In genomic region chr5:9227456-9228008, GRCm38 (mm10) we compare ENCODE assay signal across 32 mouse cellular contexts. TPM values are rescaled to one million over a fixed set of nuclear protein-coding genes. Genes with fewer than 3 reads are reported as not detected.
DNase-seq lines count a peak whose midpoint lies in the region; ATAC-seq and TF ChIP-seq lines count a peak whose summit lies in the region.
"Had no signal": no experiment of that assay in that cellular context is flagged by ENCODE, and none has a peak within 500 bp of the region (broad histone marks: within the 10 kb centered on the region; RNA-seq: fewer than 3 reads in every experiment).

No protein-coding gene starts in this region.

- H3K36me3 ChIP-seq in kidney, postnatal 0 days (ENCODE audit: insufficient read depth, low read length): no peaks in the 10 kb centered on the region
- H3K36me3 ChIP-seq in CH12.LX (replicated peaks in 1 of 2; ENCODE audit: control insufficient read depth in 1 of 2, insufficient read depth in 1 of 2, low read length in 1 of 2): no peaks in the 10 kb centered on the region
- H3K36me3 ChIP-seq in hindbrain, embryonic 11.5 days (ENCODE audit: control insufficient read depth, insufficient read depth, low read length): no peaks in the 10 kb centered on the region
- H3K36me3 ChIP-seq: embryonic facial prominence, embryonic 12.5 days; forebrain, embryonic 10.5 days; forebrain, embryonic 15.5 days; heart, embryonic 15.5 days; hindbrain, embryonic 13.5 days; midbrain, embryonic 12.5 days had no signal

- H3K79me2 ChIP-seq in CH12.LX (replicated peaks; ENCODE audit: control insufficient read depth, extremely low read depth, insufficient read depth, poor library complexity, severe bottlenecking): no peaks in the 10 kb centered on the region

- no peak overlapping the region for H3K4me2 ChIP-seq in kidney, postnatal 0 days (ENCODE audit: low read length)
- H3K4me2 ChIP-seq in CH12.LX (ENCODE audit: insufficient read depth, low read depth, poor library complexity, severe bottlenecking): no peak overlapping the region; the same call in 1 of the 2 replicates
- no peak overlapping the region for H3K4me2 ChIP-seq in hindbrain, embryonic 11.5 days (replicated peaks; ENCODE audit: low read depth, low read length)
- H3K4me2 ChIP-seq: embryonic facial prominence, embryonic 12.5 days; forebrain, embryonic 15.5 days; heart, embryonic 15.5 days; hindbrain, embryonic 13.5 days; midbrain, embryonic 12.5 days had no signal

- no peak for TF ChIP-seq POLR2A in CH12.LX (IDR thresholded peaks at IDR 0.05; ENCODE audit: low read depth, low read length)

- peak; percentile 12 for DNase-seq in kidney, postnatal 0 days (ENCODE audit: low spot score)
- no peak for DNase-seq in kidney, postnatal 10 days
- peak; percentile 3 to 58 for DNase-seq in left cerebral cortex, postnatal 25 days (ENCODE audit: low spot score in 2 of 2)
- no peak for DNase-seq in left cerebral cortex, adult 2 months (ENCODE audit: extremely low spot score in 1 of 2, low spot score in 2 of 2)
- DNase-seq in CH12.LX (ENCODE audit: extremely low read depth): peak; percentile 5
- DNase-seq in spleen, postnatal 4 days (ENCODE audit: low spot score in 2 of 2): no peak
- DNase-seq in hindbrain, embryonic 11.5 days (ENCODE audit: low spot score): no peak
- DNase-seq: adrenal gland, adult 8-10 months; B cell, adult 2 months; cerebellum, adult 8-10 months; cerebellum, postnatal 25 days; gastrocnemius, postnatal 14 days; kidney, adult 8-10 months; kidney, postnatal 25 days; liver; lung, adult 2 months; lung, postnatal 10 days; retina, postnatal 1 day; spleen, adult 18-20 months had no signal

- in situ Hi-C loops in CH12.LX (cut with MboI; ENCODE audit: low pct_ligation_motif_present, low pct_unique_long_range_greater_than_20kb, low sequenced_read_pairs): no loop called here

- no peaks in the 10 kb centered on the region for H3K9me3 ChIP-seq in kidney, postnatal 0 days (replicated peaks; ENCODE audit: low read length)
- H3K9me3 ChIP-seq in CH12.LX (replicated peaks; ENCODE audit: low read length): no peaks in the 10 kb centered on the region
- H3K9me3 ChIP-seq in hindbrain, embryonic 11.5 days (ENCODE audit: control insufficient read depth, low read length): no peaks in the 10 kb centered on the region
- H3K9me3 ChIP-seq: embryonic facial prominence, embryonic 12.5 days; forebrain, embryonic 10.5 days; forebrain, embryonic 15.5 days; heart, embryonic 15.5 days; hindbrain, embryonic 13.5 days; midbrain, embryonic 12.5 days had no signal

- no peaks in the 10 kb centered on the region for H3K4me1 ChIP-seq in kidney, postnatal 0 days (replicated peaks; ENCODE audit: insufficient read depth, low read length)
- peaks cover 3 to 8% of the 10 kb centered on the region in 2 experiments; a peak in 2 of 4 replicates for H3K4me1 ChIP-seq in CH12.LX (ENCODE audit: control insufficient read depth in 1 of 2, insufficient read depth in 2 of 2)
- H3K4me1 ChIP-seq in hindbrain, embryonic 11.5 days (replicated peaks; ENCODE audit: control insufficient read depth, insufficient read depth, low read length): no peaks in the 10 kb centered on the region
- H3K4me1 ChIP-seq: embryonic facial prominence, embryonic 12.5 days; forebrain, embryonic 10.5 days; forebrain, embryonic 15.5 days; heart, embryonic 15.5 days; hindbrain, embryonic 13.5 days; midbrain, embryonic 12.5 days had no signal

- no peak for ATAC-seq in kidney, postnatal 0 days (replicated peaks; ENCODE audit: low FRiP score, low read depth)
- ATAC-seq in hematopoietic stem cell, adult 5-6 weeks (replicated peaks in 1 of 2; ENCODE audit: insufficient read depth in 1 of 2, low FRiP score in 2 of 2, low TSS enrichment in 1 of 2, low read depth in 1 of 2, poor library complexity in 2 of 2, severe bottlenecking in 2 of 2): peak; percentile 56 to 83
- ATAC-seq in hindbrain, embryonic 11.5 days (ENCODE audit: low FRiP score): no peak
- ATAC-seq: activated CD4-positive, CD25-positive, alpha-beta regulatory T cell, adult 4 months; forebrain, embryonic 15.5 days; intestine, embryonic 16.5 days had no signal

- H3K27me3 ChIP-seq in kidney, postnatal 0 days (ENCODE audit: insufficient read depth, low read length): no peaks in the 10 kb centered on the region
- H3K27me3 ChIP-seq in CH12.LX (replicated peaks): no peaks in the 10 kb centered on the region
- no peaks in the 10 kb centered on the region for H3K27me3 ChIP-seq in hindbrain, embryonic 11.5 days (ENCODE audit: control insufficient read depth, insufficient read depth, low read length)
- H3K27me3 ChIP-seq: embryonic facial prominence, embryonic 12.5 days; forebrain, embryonic 15.5 days; heart, embryonic 15.5 days; hindbrain, embryonic 13.5 days; midbrain, embryonic 12.5 days had no signal

- intact Hi-C loops in left cerebral cortex, postnatal 25 days (cut with DNase I): no loop called here
- intact Hi-C loops in left cerebral cortex, adult 2 months (cut with DNase I): no loop called here

- no peak overlapping the region for H3K4me3 ChIP-seq in kidney, postnatal 0 days (replicated peaks; ENCODE audit: low read depth, low read length)
- no peak overlapping the region for H3K4me3 ChIP-seq in left cerebral cortex, adult 2 months
- no peak overlapping the region for H3K4me3 ChIP-seq in CH12.LX (replicated peaks in 1 of 3; ENCODE audit: low read depth in 2 of 3, low read length in 2 of 3, poor library complexity in 1 of 3)
- H3K4me3 ChIP-seq in hindbrain, embryonic 11.5 days (ENCODE audit: low read depth, low read length): no peak overlapping the region
- H3K4me3 ChIP-seq: embryonic facial prominence, embryonic 12.5 days; forebrain, embryonic 10.5 days; forebrain, embryonic 15.5 days; heart, embryonic 15.5 days; hindbrain, embryonic 13.5 days; layer of hippocampus, adult 2 months; midbrain, embryonic 12.5 days had no signal

- no peak for TF ChIP-seq CTCF in kidney, postnatal 0 days (IDR thresholded peaks at IDR 0.05; ENCODE audit: low read depth)
- TF ChIP-seq CTCF in left cerebral cortex, adult 2 months (IDR thresholded peaks at IDR 0.05): no peak
- TF ChIP-seq CTCF in CH12.LX (conservative IDR thresholded peaks at IDR 0.05 in 1 of 2, IDR thresholded peaks at IDR 0.05 in 1 of 2; ENCODE audit: low read depth in 2 of 2, low read length in 2 of 2): no peak

- H3K9ac ChIP-seq in kidney, postnatal 0 days (ENCODE audit: low read depth, low read length): no peak overlapping the region
- H3K9ac ChIP-seq in CH12.LX (ENCODE audit: insufficient read depth, low read depth): no peak overlapping the region
- no peak overlapping the region for H3K9ac ChIP-seq in hindbrain, embryonic 11.5 days (ENCODE audit: low read depth, low read length)
- H3K9ac ChIP-seq: embryonic facial prominence, embryonic 12.5 days; forebrain, embryonic 15.5 days; heart, embryonic 15.5 days; hindbrain, embryonic 13.5 days; liver, embryonic 14.5 days; midbrain, embryonic 12.5 days had no signal

- TF ChIP-seq EP300 in CH12.LX (IDR thresholded peaks at IDR 0.05; ENCODE audit: low read length): no peak

- no peak for TF ChIP-seq RAD21 in CH12.LX (IDR thresholded peaks at IDR 0.05; ENCODE audit: low read depth, low read length)

- 69% methylated on average over 4 of the region's 4 CpGs for WGBS in kidney, postnatal 0 days
- 88% methylated on average over 4 of the region's 4 CpGs for WGBS in hindbrain, embryonic 11.5 days

- dilution Hi-C loops in CH12.LX (cut with MboI; ENCODE audit: extremely low pct_ligation_motif_present, extremely low pct_unique_long_range_greater_than_20kb, low sequenced_read_pairs): no loop called here

- H3K27ac ChIP-seq in kidney, postnatal 0 days: no peak overlapping the region
- H3K27ac ChIP-seq in left cerebral cortex, adult 2 months: no peak overlapping the region
- no peak overlapping the region for H3K27ac ChIP-seq in CH12.LX (ENCODE audit: insufficient read depth, low read depth)
- H3K27ac ChIP-seq in hindbrain, embryonic 11.5 days (ENCODE audit: low read depth, low read length): no peak overlapping the region
- H3K27ac ChIP-seq: embryonic facial prominence, embryonic 12.5 days; forebrain, embryonic 10.5 days; forebrain, embryonic 15.5 days; heart, embryonic 15.5 days; hindbrain, embryonic 13.5 days; layer of hippocampus, adult 2 months; liver, embryonic 14.5 days; macrophage; midbrain, embryonic 12.5 days had no signal

TF ChIP-seq in CH12.LX, 34 proteins besides CTCF, POLR2A, EP300 and RAD21:
- TF ChIP-seq NRF1 (IDR thresholded peaks at IDR 0.05; ENCODE audit: low read depth, low read length) (no peak), MEF2A (IDR thresholded peaks at IDR 0.05; ENCODE audit: borderline replicate concordance, low read depth, low read length) (no peak), SMC3 (IDR thresholded peaks at IDR 0.05; ENCODE audit: low read depth, low read length) (no peak), TCF12 (IDR thresholded peaks at IDR 0.05; ENCODE audit: low read depth, low read length) (no peak), ZNF384 (IDR thresholded peaks at IDR 0.05; ENCODE audit: low read depth, low read length) (no peak), MAFK (IDR thresholded peaks at IDR 0.05; ENCODE audit: insufficient replicate concordance, low read length) (no peak), PAX5 (IDR thresholded peaks at IDR 0.05; ENCODE audit: low read length) (no peak), JUN (IDR thresholded peaks at IDR 0.05; ENCODE audit: insufficient read depth, low read depth, low read length) (no peak), MAX (IDR thresholded peaks at IDR 0.05; ENCODE audit: low read length) (no peak), MAZ (IDR thresholded peaks at IDR 0.05; ENCODE audit: low read depth, low read length) (no peak)

RNA-seq across cellular contexts. Expression of gene 9330182L06Rik, which starts 38.4 kb away (rescaled TPM):
- polyA plus RNA-seq in kidney, postnatal 0 days (2015; fragmentation: Nextera tagmentation; extraction: Ambion mirVana): 0.86 and 0.87 TPM in 2 replicates
- 10 to 100 TPM; 32.2 to 36.9 TPM for total RNA-seq in left cerebral cortex, postnatal 25 days (2021)
- 10 to 100 TPM; 33.3 to 37.4 TPM for total RNA-seq in left cerebral cortex, adult 2 months (2021)
- total RNA-seq in CH12.LX (2012; rRNA removed) (not detected in 2 replicates), CH12.LX (2014; rRNA removed) (not detected in 2 replicates)
- polyA plus RNA-seq in CH12.LX (2012; ENCODE audit: insufficient read length, low read depth): not detected in 2 replicates
- 2.8 and 3.9 TPM in 2 replicates for total RNA-seq in hematopoietic stem cell, adult 5-6 weeks (2017)
- polyA plus RNA-seq in hindbrain, embryonic 11.5 days (2014; fragmentation: Nextera tagmentation; extraction: Ambion mirVana): 10.1 and 12.4 TPM in 2 replicates
- total RNA-seq: monocyte, adult 5-6 weeks had no signal
- polyA plus RNA-seq: activated CD4-positive, CD25-positive, alpha-beta regulatory T cell, adult 4 months had no signal

Comparison
In these comparisons a context has a peak if more than half of its experiments do, and no peak if none do; other contexts are left out.
1. DNase-seq: peak in kidney, postnatal 0 days (single experiment), left cerebral cortex, postnatal 25 days (2 of 2) and CH12.LX (single experiment); none in kidney, postnatal 10 days (single experiment), left cerebral cortex, adult 2 months (0 of 2), spleen, postnatal 4 days (0 of 2) and hindbrain, embryonic 11.5 days (single experiment).
2. ATAC-seq: peak in hematopoietic stem cell, adult 5-6 weeks (2 of 2); none in kidney, postnatal 0 days (single experiment) and hindbrain, embryonic 11.5 days (single experiment).